Mouse (Mus musculus): ENCODE results near the gene C2cd4c. TPM values are rescaled to one million over a fixed set of nuclear protein-coding genes. Genes with fewer than 3 reads are reported as not detected.

The C2cd4c gene
- total and polyA plus RNA-seq, 2 experiments = 0.10 TPM; not detected in 1

- TF ChIP-seq POLR2A (IDR thresholded peaks at IDR 0.05; ENCODE audit: extremely low read depth, insufficient read depth, low read length) (no peak), CTCF (IDR thresholded peaks at IDR 0.05; ENCODE audit: low read depth, low read length) (no peak)
- H3K4me1 ChIP-seq (ENCODE audit: control insufficient read depth, insufficient read depth, low read length) = no peaks in the 10 kb centered on the region
- H3K4me3 ChIP-seq (ENCODE audit: insufficient read depth, low read depth, low read length) = no peak overlapping the region
- no peak for DNase-seq (ENCODE audit: extremely low read depth, low read depth, low spot score)
- 68% methylated on average over 7 of the region's 7 CpGs for WGBS
- H3K79me2 ChIP-seq (ENCODE audit: control insufficient read depth, insufficient read depth, low read length) = no peaks in the 10 kb centered on the region
- H3K27me3 ChIP-seq (ENCODE audit: control insufficient read depth, insufficient read depth, low read length) = no peaks in the 10 kb centered on the region
- H3K9ac ChIP-seq (ENCODE audit: low read depth, low read length) = no peak overlapping the region
- no peaks in the 10 kb centered on the region for H3K36me3 ChIP-seq (ENCODE audit: control insufficient read depth, insufficient read depth, low read length)
- H3K27ac ChIP-seq (replicated peaks; ENCODE audit: insufficient read depth, low read depth, low read length) = no peak overlapping the region
Observed at GRCm38 (mm10) chr10:79580356-79580755, 33.5 kb downstream of the C2cd4c start.

- TF ChIP-seq CTCF (IDR thresholded peaks at IDR 0.05; ENCODE audit: low read depth, low read length) (no peak), POLR2A (IDR thresholded peaks at IDR 0.05; ENCODE audit: extremely low read depth, insufficient read depth, low read length) (no peak)
- H3K4me1 ChIP-seq (ENCODE audit: control insufficient read depth, insufficient read depth, low read length) = no peaks in the 10 kb centered on the region
- H3K79me2 ChIP-seq (ENCODE audit: control insufficient read depth, insufficient read depth, low read length) = no peaks in the 10 kb centered on the region
- no peak overlapping the region for H3K27ac ChIP-seq (replicated peaks; ENCODE audit: insufficient read depth, low read depth, low read length)
- DNase-seq (ENCODE audit: extremely low read depth, low read depth, low spot score) = no peak
- H3K9ac ChIP-seq (ENCODE audit: low read depth, low read length) = no peak overlapping the region
- no peaks in the 10 kb centered on the region for H3K27me3 ChIP-seq (ENCODE audit: control insufficient read depth, insufficient read depth, low read length)
- no peaks in the 10 kb centered on the region for H3K36me3 ChIP-seq (ENCODE audit: control insufficient read depth, insufficient read depth, low read length)
- H3K4me3 ChIP-seq (ENCODE audit: insufficient read depth, low read depth, low read length) = no peak overlapping the region
- WGBS = 80% methylated on average over 12 of the region's 12 CpGs
Observed at GRCm38 (mm10) chr10:79579781-79580180, 34.0 kb downstream of the C2cd4c start.

GRCm38 (mm10) chr10:79578891-79579290 is 34.9 kb downstream of the C2cd4c start:
- no peaks in the 10 kb centered on the region for H3K36me3 ChIP-seq (ENCODE audit: control insufficient read depth, insufficient read depth, low read length)
- TF ChIP-seq POLR2A (IDR thresholded peaks at IDR 0.05; ENCODE audit: extremely low read depth, insufficient read depth, low read length) = no peak
- no peaks in the 10 kb centered on the region for H3K79me2 ChIP-seq (ENCODE audit: control insufficient read depth, insufficient read depth, low read length)
- no peak overlapping the region for H3K27ac ChIP-seq (replicated peaks; ENCODE audit: insufficient read depth, low read depth, low read length)
- no peak overlapping the region for H3K9ac ChIP-seq (ENCODE audit: low read depth, low read length)
- H3K27me3 ChIP-seq (ENCODE audit: control insufficient read depth, insufficient read depth, low read length) = no peaks in the 10 kb centered on the region
- WGBS = 75% methylated on average over 7 of the region's 7 CpGs
- no peak for DNase-seq (ENCODE audit: extremely low read depth, low read depth, low spot score)
- H3K4me1 ChIP-seq (ENCODE audit: control insufficient read depth, insufficient read depth, low read length) = no peaks in the 10 kb centered on the region
- H3K4me3 ChIP-seq (ENCODE audit: insufficient read depth, low read depth, low read length) = no peak overlapping the region

- H3K27ac ChIP-seq (replicated peaks; ENCODE audit: insufficient read depth, low read depth, low read length) = no peak overlapping the region
- DNase-seq (ENCODE audit: extremely low read depth, low read depth, low spot score) = no peak
- TF ChIP-seq CTCF (IDR thresholded peaks at IDR 0.05; ENCODE audit: low read depth, low read length) (no peak), POLR2A (IDR thresholded peaks at IDR 0.05; ENCODE audit: extremely low read depth, insufficient read depth, low read length) (no peak)
- WGBS = 74% methylated on average over 9 of the region's 9 CpGs
- no peaks in the 10 kb centered on the region for H3K36me3 ChIP-seq (ENCODE audit: control insufficient read depth, insufficient read depth, low read length)
- no peak overlapping the region for H3K4me3 ChIP-seq (ENCODE audit: insufficient read depth, low read depth, low read length)
- H3K9ac ChIP-seq (ENCODE audit: low read depth, low read length) = no peak overlapping the region
- no peaks in the 10 kb centered on the region for H3K79me2 ChIP-seq (ENCODE audit: control insufficient read depth, insufficient read depth, low read length)
- no peaks in the 10 kb centered on the region for H3K4me1 ChIP-seq (ENCODE audit: control insufficient read depth, insufficient read depth, low read length)
- no peaks in the 10 kb centered on the region for H3K27me3 ChIP-seq (ENCODE audit: control insufficient read depth, insufficient read depth, low read length)
Observed at GRCm38 (mm10) chr10:79578276-79578675, 35.5 kb downstream of the C2cd4c start.

GRCm38 (mm10) chr10:79577376-79577775 is 36.4 kb downstream of the C2cd4c start:
- TF ChIP-seq POLR2A (IDR thresholded peaks at IDR 0.05; ENCODE audit: extremely low read depth, insufficient read depth, low read length) (no peak), CTCF (IDR thresholded peaks at IDR 0.05; ENCODE audit: low read depth, low read length) (no peak)
- H3K27ac ChIP-seq (replicated peaks; ENCODE audit: insufficient read depth, low read depth, low read length) = no peak overlapping the region
- H3K9ac ChIP-seq (ENCODE audit: low read depth, low read length) = no peak overlapping the region
- H3K4me3 ChIP-seq (ENCODE audit: insufficient read depth, low read depth, low read length) = no peak overlapping the region
- H3K27me3 ChIP-seq (ENCODE audit: control insufficient read depth, insufficient read depth, low read length) = no peaks in the 10 kb centered on the region
- H3K36me3 ChIP-seq (ENCODE audit: control insufficient read depth, insufficient read depth, low read length) = no peaks in the 10 kb centered on the region
- WGBS = 67% methylated on average over 4 of the region's 4 CpGs
- DNase-seq (ENCODE audit: extremely low read depth, low read depth, low spot score) = no peak
- no peaks in the 10 kb centered on the region for H3K79me2 ChIP-seq (ENCODE audit: control insufficient read depth, insufficient read depth, low read length)
- no peaks in the 10 kb centered on the region for H3K4me1 ChIP-seq (ENCODE audit: control insufficient read depth, insufficient read depth, low read length)

GRCm38 (mm10) chr10:79575754-79576153 is 38.1 kb downstream of the C2cd4c start:
- TF ChIP-seq CTCF (IDR thresholded peaks at IDR 0.05; ENCODE audit: low read depth, low read length) (no peak), POLR2A (IDR thresholded peaks at IDR 0.05; ENCODE audit: extremely low read depth, insufficient read depth, low read length) (no peak)
- Histone ChIP-seq H3K36me3 (ENCODE audit: control insufficient read depth, insufficient read depth, low read length) (no peaks in the 10 kb centered on the region), H3K79me2 (ENCODE audit: control insufficient read depth, insufficient read depth, low read length) (no peaks in the 10 kb centered on the region), H3K4me3 (ENCODE audit: insufficient read depth, low read depth, low read length) (no peak overlapping the region), H3K27ac (replicated peaks; ENCODE audit: insufficient read depth, low read depth, low read length) (no peak overlapping the region), H3K9ac (ENCODE audit: low read depth, low read length) (no peak overlapping the region), H3K4me1 (ENCODE audit: control insufficient read depth, insufficient read depth, low read length) (no peaks in the 10 kb centered on the region), H3K27me3 (ENCODE audit: control insufficient read depth, insufficient read depth, low read length) (no peaks in the 10 kb centered on the region)
- 56% methylated on average over 6 of the region's 6 CpGs for WGBS
- DNase-seq (ENCODE audit: extremely low read depth, low read depth, low spot score) = no peak
